Mouse (Mus musculus): ENCODE data around the gene Grk5.

Grk5 gene

GRCm38 (mm10) chr19:60973508-60973907, 84.0 kb downstream of the Grk5 start:
- no peak for DNase-seq (ENCODE audit: low read depth, low spot score)

- no peak for DNase-seq (ENCODE audit: low read depth, low spot score)
Measured at GRCm38 (mm10) chr19:60979581-60979980, 90.0 kb downstream of the Grk5 start.

GRCm38 (mm10) chr19:60981391-60981790, 91.8 kb downstream of the Grk5 start:
- DNase-seq (ENCODE audit: low read depth, low spot score), result no peak

GRCm38 (mm10) chr19:60981894-60982293, 92.3 kb downstream of the Grk5 start:
- no peak for DNase-seq (ENCODE audit: low read depth, low spot score)

- no peak for DNase-seq (ENCODE audit: low read depth, low spot score)
Measured at GRCm38 (mm10) chr19:60989766-60990165, 100.2 kb downstream of the Grk5 start.

GRCm38 (mm10) chr19:60994214-60994613, 104.7 kb downstream of the Grk5 start:
- no peak for DNase-seq (ENCODE audit: low read depth, low spot score)

- no peak for DNase-seq (ENCODE audit: low read depth, low spot score)
Measured at GRCm38 (mm10) chr19:60994845-60995244, 105.3 kb downstream of the Grk5 start.

- no peak for DNase-seq (ENCODE audit: low read depth, low spot score)
Measured at GRCm38 (mm10) chr19:60997784-60998183, 108.2 kb downstream of the Grk5 start.

GRCm38 (mm10) chr19:60999652-61000051, 110.1 kb downstream of the Grk5 start:
- no peak for DNase-seq (ENCODE audit: low read depth, low spot score)

- no peak for DNase-seq (ENCODE audit: low read depth, low spot score)
Measured at GRCm38 (mm10) chr19:61000958-61001357, 111.4 kb downstream of the Grk5 start.

- DNase-seq (ENCODE audit: low read depth, low spot score), result no peak
Measured at GRCm38 (mm10) chr19:61009266-61009665, 119.7 kb downstream of the Grk5 start.

GRCm38 (mm10) chr19:61017477-61018266, 128.1 kb downstream of the Grk5 start:
- DNase-seq (ENCODE audit: low read depth, low spot score), result no peak

GRCm38 (mm10) chr19:61021502-61021901, 132.0 kb downstream of the Grk5 start:
- no peak for DNase-seq (ENCODE audit: low read depth, low spot score)

GRCm38 (mm10) chr19:61021939-61022566, 132.5 kb downstream of the Grk5 start:
- peak; percentile 3 for DNase-seq (ENCODE audit: low read depth, low spot score)

- DNase-seq (ENCODE audit: low read depth, low spot score), result no peak
Measured at GRCm38 (mm10) chr19:61031570-61031969, 142.0 kb downstream of the Grk5 start.

- DNase-seq (ENCODE audit: low read depth, low spot score), result no peak
Measured at GRCm38 (mm10) chr19:61039151-61039550, 149.6 kb downstream of the Grk5 start.

GRCm38 (mm10) chr19:61048646-61049045, 159.1 kb downstream of the Grk5 start:
- no peak for DNase-seq (ENCODE audit: low read depth, low spot score)

- no peak for DNase-seq (ENCODE audit: low read depth, low spot score)
Measured at GRCm38 (mm10) chr19:61049413-61049812, 159.9 kb downstream of the Grk5 start.

- no peak for DNase-seq (ENCODE audit: low read depth, low spot score)
Measured at GRCm38 (mm10) chr19:61051151-61051550, 161.6 kb downstream of the Grk5 start.

- DNase-seq (ENCODE audit: low read depth, low spot score), result no peak
Measured at GRCm38 (mm10) chr19:61052008-61052407, 162.5 kb downstream of the Grk5 start.

- no peak for DNase-seq (ENCODE audit: low read depth, low spot score)
Measured at GRCm38 (mm10) chr19:61052786-61053185, 163.2 kb downstream of the Grk5 start.

- DNase-seq (ENCODE audit: low read depth, low spot score), result no peak
Measured at GRCm38 (mm10) chr19:61056783-61057410, 167.3 kb downstream of the Grk5 start.

- DNase-seq (ENCODE audit: low read depth, low spot score), result peak; percentile 13
Measured at GRCm38 (mm10) chr19:61057581-61057980, 168.0 kb downstream of the Grk5 start.
